Mouse (Mus musculus): ENCODE results near the gene Psmc3.
A peak's percentile ranks its signal among the peaks of the same experiment; 100 is the strongest.
"Not testable (repeated sequence)": the region's sequence is repeated elsewhere in the genome, so short reads cannot be mapped to it uniquely, and the experiment has no call there.

The Psmc3 gene

GRCm38 (mm10) chr2:91053934-91054382 lies at the start of gene Psmc3:
TSS of gene Psmc3 (plus strand) at chr2:91054009.
- DNase-seq (ENCODE audit: low read depth in 1 of 2, low spot score in 2 of 2) = peak; percentile 82 to 87

GRCm38 (mm10) chr2:91008536-91008935 lies 45.3 kb upstream of the Psmc3 start:
- DNase-seq (ENCODE audit: low read depth in 1 of 2, low spot score in 2 of 2) = no peak

GRCm38 (mm10) chr2:91013881-91014280 lies 39.9 kb upstream of the Psmc3 start:
- DNase-seq (ENCODE audit: low read depth in 1 of 2, low spot score in 2 of 2) = no peak

GRCm38 (mm10) chr2:91015386-91015785 lies 38.4 kb upstream of the Psmc3 start:
- no peak for DNase-seq (ENCODE audit: low read depth in 1 of 2, low spot score in 2 of 2)

GRCm38 (mm10) chr2:91018061-91018788 lies 35.6 kb upstream of the Psmc3 start:
- DNase-seq (ENCODE audit: low read depth in 1 of 2, low spot score in 2 of 2) = no peak

- no peak for DNase-seq (ENCODE audit: low read depth in 1 of 2, low spot score in 2 of 2)
Measured at GRCm38 (mm10) chr2:91019911-91020310, 33.9 kb upstream of the Psmc3 start.

GRCm38 (mm10) chr2:91022266-91022665 lies 31.5 kb upstream of the Psmc3 start:
- DNase-seq (ENCODE audit: low read depth in 1 of 2, low spot score in 2 of 2) = not testable (repeated sequence)

GRCm38 (mm10) chr2:91023131-91023530 lies 30.7 kb upstream of the Psmc3 start:
- no peak for DNase-seq (ENCODE audit: low read depth in 1 of 2, low spot score in 2 of 2)

- no peak for DNase-seq (ENCODE audit: low read depth in 1 of 2, low spot score in 2 of 2)
Measured at GRCm38 (mm10) chr2:91023956-91024355, 29.9 kb upstream of the Psmc3 start.

GRCm38 (mm10) chr2:91025081-91025516 lies 28.7 kb upstream of the Psmc3 start:
- no peak for DNase-seq (ENCODE audit: low read depth in 1 of 2, low spot score in 2 of 2)

GRCm38 (mm10) chr2:91026491-91026890 lies 27.3 kb upstream of the Psmc3 start:
- no peak for DNase-seq (ENCODE audit: low read depth in 1 of 2, low spot score in 2 of 2)

GRCm38 (mm10) chr2:91027391-91028214 lies 26.2 kb upstream of the Psmc3 start:
- DNase-seq (ENCODE audit: low read depth in 1 of 2, low spot score in 2 of 2) = no peak

- DNase-seq (ENCODE audit: low read depth in 1 of 2, low spot score in 2 of 2) = no peak
Measured at GRCm38 (mm10) chr2:91031216-91031615, 22.6 kb upstream of the Psmc3 start.

- no peak for DNase-seq (ENCODE audit: low read depth in 1 of 2, low spot score in 2 of 2)
Measured at GRCm38 (mm10) chr2:91033000-91033399, 20.8 kb upstream of the Psmc3 start.

GRCm38 (mm10) chr2:91035385-91035784 lies 18.4 kb upstream of the Psmc3 start, which contains the start of gene Rapsn:
TSS of gene Rapsn (plus strand) at chr2:91035620.
- DNase-seq (ENCODE audit: low read depth in 1 of 2, low spot score in 2 of 2) = no peak

- DNase-seq (ENCODE audit: low read depth in 1 of 2, low spot score in 2 of 2) = no peak
Measured at GRCm38 (mm10) chr2:91041786-91042185, 12.0 kb upstream of the Psmc3 start.

- DNase-seq (ENCODE audit: low read depth in 1 of 2, low spot score in 2 of 2) = no peak
Measured at GRCm38 (mm10) chr2:91042651-91043398, 11.0 kb upstream of the Psmc3 start.

- DNase-seq (ENCODE audit: low read depth in 1 of 2, low spot score in 2 of 2) = no peak
Measured at GRCm38 (mm10) chr2:91044727-91045126, 9.1 kb upstream of the Psmc3 start.

- DNase-seq (ENCODE audit: low read depth in 1 of 2, low spot score in 2 of 2) = not testable (repeated sequence)
Measured at GRCm38 (mm10) chr2:91045805-91046204, 8.0 kb upstream of the Psmc3 start.

GRCm38 (mm10) chr2:91047359-91047758 lies 6.5 kb upstream of the Psmc3 start:
- no peak for DNase-seq (ENCODE audit: low read depth in 1 of 2, low spot score in 2 of 2)

- DNase-seq (ENCODE audit: low read depth in 1 of 2, low spot score in 2 of 2) = no peak
Measured at GRCm38 (mm10) chr2:91051917-91052316, 1.9 kb upstream of the Psmc3 start.
